Mouse (Mus musculus) forebrain, postnatal 0 days (tissue): ENCODE data around the gene Wdr61. TPM values are rescaled to one million over a fixed set of nuclear protein-coding genes. Genes with fewer than 3 reads are reported as not detected.

Experiments
- ATAC-seq: fragments of 200-750 bp; cut with Nextera tagmentation; 2 replicates; pipeline ENCODE4 v1.8.0; 2017; ENCODE audit warnings: mild to moderate bottlenecking, moderate library complexity
- DNase-seq: peaks from one replicate; pipeline ENCODE4 v3.0.0-alpha.2; 2015
- H3K27ac ChIP-seq: fragments of 300-500 bp; sonication (generic); 2 replicates; pipeline ENCODE4 v1.5.1; 2014; ENCODE audit warnings: low read depth, mild to moderate bottlenecking, antibody characterized with exemption, low read length, moderate library complexity, mixed read lengths
- H3K27me3 ChIP-seq: fragments of 300-500 bp; sonication (generic); 2 replicates; pipeline ENCODE4 v1.6.1; 2014; ENCODE audit warnings: mild to moderate bottlenecking, low read length, mixed read lengths; ENCODE audit not compliant: insufficient read depth
- H3K36me3 ChIP-seq: fragments of 300-500 bp; sonication (generic); 2 replicates; pipeline ENCODE4 v1.6.1; 2014; ENCODE audit warnings: mild to moderate bottlenecking, moderate library complexity; ENCODE audit not compliant: insufficient read depth
- H3K4me1 ChIP-seq: fragments of 300-500 bp; sonication (generic); 2 replicates; pipeline ENCODE4 v1.6.1; 2014; ENCODE audit warnings: antibody characterized with exemption; ENCODE audit not compliant: insufficient read depth
- H3K4me2 ChIP-seq: fragments of 300-500 bp; sonication (generic); 2 replicates; pipeline ENCODE4 v1.6.1; 2014; ENCODE audit warnings: low read depth, mild to moderate bottlenecking, moderate library complexity
- H3K4me3 ChIP-seq: fragments of 300-500 bp; sonication (generic); 2 replicates; pipeline ENCODE4 v1.5.1; 2014; ENCODE audit warnings: low read depth, low read length, mixed read lengths
- H3K9ac ChIP-seq: fragments of 300-500 bp; sonication (generic); 2 replicates; pipeline ENCODE4 v1.6.1; 2014; ENCODE audit warnings: mild to moderate bottlenecking
- H3K9me3 ChIP-seq: fragments of 300-500 bp; sonication (generic); 2 replicates; pipeline ENCODE4 v1.6.1; 2016; ENCODE audit warnings: low read length
- CTCF ChIP-seq: sonication (generic); IDR thresholded peaks from 2 replicates; pipeline ENCODE4 v1.5.1; 2016; ENCODE audit warnings: antibody characterized with exemption, control low read depth, low read depth
- WGBS: fragments of 180-500 bp; shearing (Covaris S2); extraction: QIAGEN DNeasy Blood & Tissue Kit; methylation state at CpG from one replicate; pipeline ENCODE4 v1.1.7; 2014; 5-methylcytosine and 5-hydroxymethylcytosine counted together
- polyA plus RNA-seq: library from polyadenylated mRNA; unstranded; fragments of >200 nt; fragmentation: Nextera tagmentation; extraction: Ambion mirVana; gene quantifications from 2 replicates; pipeline ENCODE4 v1.2.1, GENCODE M21; 2015
- total RNA-seq: library from RNA; depleted of rRNA; stranded (reverse); fragments of >200 nt; gene quantifications from 2 replicates; pipeline ENCODE4 v1.2.3, GENCODE M21; 2014

Gene Wdr61
- total and polyA plus RNA-seq, 2 experiments from 2014 or later, result 69.0 to 93.2 TPM

DNA sequence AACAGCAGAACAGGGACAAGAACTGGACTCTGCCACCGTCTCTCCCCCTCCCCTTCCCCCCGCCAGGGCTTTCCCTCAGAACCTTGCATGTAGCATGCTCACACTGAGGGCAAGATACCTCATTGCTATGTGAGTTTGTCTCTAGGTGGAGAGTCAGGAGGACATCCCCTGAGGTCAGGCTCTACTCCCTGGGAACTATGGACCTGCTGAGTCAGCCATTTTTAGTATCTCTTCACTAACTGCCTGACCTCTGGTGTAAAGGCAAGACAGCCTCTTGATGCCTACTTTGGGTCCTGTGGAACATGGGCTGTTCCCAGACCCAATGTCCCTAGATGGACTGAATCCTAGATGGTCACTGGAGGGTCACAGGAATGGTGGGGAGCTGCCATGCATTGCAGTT is 17.4 kb upstream of the Wdr61 start:
- no peaks in the 10 kb centered on the region for H3K9me3 ChIP-seq
- H3K4me1 ChIP-seq, result no peaks in the 10 kb centered on the region
- 91% methylated on average over 2 of the region's 2 CpGs for WGBS
- H3K36me3 ChIP-seq, result no peaks in the 10 kb centered on the region
- no peak overlapping the region for H3K4me2 ChIP-seq
- TF ChIP-seq CTCF, result no peak
- ATAC-seq (no peak), DNase-seq (no peak)
- H3K27ac ChIP-seq, result no peak overlapping the region
- no peak overlapping the region for H3K4me3 ChIP-seq
- no peaks in the 10 kb centered on the region for H3K27me3 ChIP-seq
- no peak overlapping the region for H3K9ac ChIP-seq

DNA sequence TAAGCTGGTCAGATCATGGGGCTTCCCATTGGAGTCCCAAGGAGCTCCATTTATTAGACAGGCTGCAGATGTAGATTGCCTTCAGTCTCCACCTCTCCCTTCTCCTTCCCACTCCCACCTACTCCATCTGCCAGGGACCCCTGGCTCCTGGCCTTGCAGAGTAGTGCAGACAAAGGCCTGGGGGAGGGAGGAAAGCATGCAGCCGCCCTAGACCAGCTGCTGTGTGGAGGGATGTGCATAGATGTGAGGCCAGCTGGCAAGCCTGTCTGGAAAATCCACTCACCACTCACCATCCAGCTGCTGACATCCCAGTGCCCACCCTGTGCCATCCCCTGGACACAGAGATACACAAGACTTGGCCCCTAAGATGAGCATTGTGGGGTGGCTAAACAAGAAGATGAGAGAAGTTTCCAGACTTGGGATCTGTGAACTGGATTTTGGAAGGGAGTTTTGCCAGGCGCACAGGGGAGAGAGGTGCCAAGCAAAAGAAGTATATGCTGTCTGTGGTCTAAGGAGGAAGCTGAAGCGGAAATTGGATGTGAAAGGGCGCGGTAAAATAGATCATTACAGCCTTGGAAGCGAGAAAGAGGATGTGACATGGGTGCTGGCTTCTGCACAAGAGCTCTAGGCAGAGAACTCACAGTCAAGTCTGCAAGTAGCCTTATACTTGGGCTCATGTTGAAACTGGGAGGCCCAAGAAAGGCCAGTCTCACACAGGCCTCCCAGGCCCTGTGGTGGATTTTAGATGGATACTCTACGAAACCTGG is 16.1 kb upstream of the Wdr61 start:
- TF ChIP-seq CTCF, result no peak
- Histone ChIP-seq H3K27me3 (no peaks in the 10 kb centered on the region), H3K4me2 (no peak overlapping the region), H3K4me3 (no peak overlapping the region), H3K9ac (no peak overlapping the region), H3K9me3 (no peaks in the 10 kb centered on the region), H3K27ac (no peak overlapping the region), H3K36me3 (no peaks in the 10 kb centered on the region), H3K4me1 (no peaks in the 10 kb centered on the region)
- ATAC-seq, result peak; percentile 18; the same call in 1 of the 2 replicates
- 88% methylated on average over 7 of the region's 7 CpGs for WGBS
- DNase-seq, result no peak

DNA sequence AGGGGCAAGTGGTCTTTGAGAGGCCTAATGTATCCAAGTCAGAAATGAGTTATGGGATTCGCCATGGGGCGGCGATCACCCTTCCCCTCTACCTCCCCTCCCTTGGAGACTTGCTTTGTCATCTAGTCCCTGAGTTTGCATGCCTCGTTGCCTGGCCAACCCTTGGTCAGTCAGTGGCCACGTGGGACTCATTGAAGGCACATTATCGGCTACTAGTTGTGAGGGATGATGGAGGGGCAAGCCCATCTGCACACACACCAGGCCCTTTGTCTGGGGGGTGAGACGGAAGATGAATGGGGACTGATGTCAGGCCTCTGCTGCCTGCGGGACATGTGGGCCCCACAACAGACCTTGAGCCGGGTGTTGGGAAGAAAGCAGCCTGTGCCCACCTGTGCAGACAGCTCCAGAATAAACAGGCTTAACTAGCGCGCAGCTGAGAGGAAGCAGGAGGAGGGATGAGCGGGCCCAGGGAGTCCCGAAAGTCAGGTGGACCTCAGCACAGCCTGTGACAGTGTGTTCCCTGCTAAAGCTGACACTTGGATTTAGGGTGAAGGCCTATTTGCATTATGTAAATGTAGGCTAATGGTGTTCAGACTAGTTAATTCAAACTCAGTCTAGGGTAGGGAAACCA is 11.5 kb upstream of the Wdr61 start:
- Histone ChIP-seq H3K4me1 (no peaks in the 10 kb centered on the region), H3K9me3 (no peaks in the 10 kb centered on the region), H3K36me3 (no peaks in the 10 kb centered on the region), H3K27me3 (no peaks in the 10 kb centered on the region), H3K9ac (no peak overlapping the region), H3K27ac (no peak overlapping the region), H3K4me3 (no peak overlapping the region), H3K4me2 (no peak overlapping the region)
- TF ChIP-seq CTCF, result no peak
- 46% methylated on average over 13 of the region's 13 CpGs for WGBS
- ATAC-seq (no peak), DNase-seq (no peak)

DNA sequence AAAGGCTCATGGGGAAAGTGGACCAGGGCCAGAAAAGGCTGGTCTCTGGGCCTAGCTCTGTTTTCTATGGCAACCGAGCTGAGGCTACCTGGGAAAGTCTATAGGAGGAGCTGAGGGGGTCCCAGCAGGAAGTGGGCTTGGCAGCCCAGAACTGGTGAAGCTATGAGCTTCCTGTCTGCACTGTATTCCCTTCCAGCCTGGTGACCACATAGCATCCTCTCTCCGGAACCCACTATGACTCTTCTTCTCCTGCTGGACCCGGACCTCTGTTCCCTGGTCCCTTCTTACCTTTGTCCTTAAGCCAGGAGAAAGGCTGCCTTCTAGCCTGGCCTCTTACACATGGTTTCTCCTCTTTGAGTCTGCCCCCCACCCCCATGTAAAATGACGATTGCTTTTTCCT is 9.6 kb upstream of the Wdr61 start:
- ATAC-seq, result no peak
- 83% methylated on average over 4 of the region's 4 CpGs for WGBS
- H3K4me3 ChIP-seq, result no peak overlapping the region

DNA sequence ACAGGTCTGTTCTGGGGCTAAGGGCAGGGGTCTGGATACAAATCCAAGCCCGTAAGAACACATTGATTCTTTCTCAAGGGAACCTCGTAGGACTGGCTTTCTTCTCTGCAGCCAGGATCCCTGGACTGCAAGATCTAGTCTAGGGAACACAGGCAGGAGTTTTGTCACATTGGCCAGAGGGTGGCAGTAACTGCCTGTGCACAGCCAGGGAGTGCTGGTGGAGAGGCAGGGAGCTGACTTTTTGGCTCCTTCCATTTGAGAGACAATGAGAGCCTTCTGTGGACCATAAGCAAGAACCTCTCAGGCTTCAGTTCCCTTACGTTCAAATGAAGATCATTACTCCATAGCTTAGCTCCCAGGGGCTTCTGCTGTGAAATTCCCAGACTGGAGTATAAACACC is 4.1 kb upstream of the Wdr61 start:
- TF ChIP-seq CTCF, result peak; percentile 87
- Histone ChIP-seq H3K4me1 (0 out of 2 replicates have a peak, but pooled peaks cover 5% of the 10 kb centered on the region), H3K9me3 (no peaks in the 10 kb centered on the region), H3K27ac (no peak overlapping the region), H3K36me3 (no peaks in the 10 kb centered on the region), H3K27me3 (no peaks in the 10 kb centered on the region), H3K4me3 (no peak overlapping the region), H3K4me2 (no peak overlapping the region), H3K9ac (no peak overlapping the region)
- WGBS, result 32% methylated on average over 3 of the region's 3 CpGs
- ATAC-seq (peak; percentile 45), DNase-seq (peak; percentile 79)

More for the DNA sequence above, 9.6 kb upstream of the Wdr61 start:
- Histone ChIP-seq H3K27ac (no peak overlapping the region), H3K36me3 (no peaks in the 10 kb centered on the region), H3K4me1 (no peaks in the 10 kb centered on the region), H3K9me3 (no peaks in the 10 kb centered on the region), H3K4me2 (no peak overlapping the region), H3K27me3 (no peaks in the 10 kb centered on the region), H3K9ac (no peak overlapping the region)
- DNase-seq, result no peak
- TF ChIP-seq CTCF, result no peak

DNA sequence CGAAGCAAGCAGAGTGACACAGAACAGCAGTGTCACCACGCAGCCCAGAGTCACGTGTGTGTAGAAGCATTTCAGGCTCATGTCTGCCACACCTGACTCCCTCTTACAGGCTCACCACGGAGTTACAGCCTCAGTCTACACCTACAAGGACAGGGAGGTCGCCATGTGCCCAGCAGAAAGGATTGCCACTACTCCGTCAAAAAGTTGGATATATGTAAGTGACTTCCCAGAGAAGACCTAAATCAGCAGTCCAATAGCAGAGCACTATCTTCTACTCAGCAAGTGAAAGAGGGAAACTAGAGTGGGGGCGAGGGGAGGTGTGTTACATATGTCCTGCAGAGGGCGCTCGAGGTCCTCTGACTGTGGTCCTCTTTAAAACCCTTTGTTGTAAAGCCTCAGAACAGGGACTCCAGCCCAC is 2.0 kb upstream of the Wdr61 start:
- H3K27me3 ChIP-seq, result no peaks in the 10 kb centered on the region
- 0 out of 2 replicates have a peak, but pooled peaks cover 9% of the 10 kb centered on the region for H3K4me1 ChIP-seq
- 17% methylated on average over 9 of the region's 9 CpGs for WGBS
- TF ChIP-seq CTCF, result peak; percentile 75
- no peak overlapping the region for H3K9ac ChIP-seq
- H3K9me3 ChIP-seq, result no peaks in the 10 kb centered on the region
- no peak overlapping the region for H3K4me3 ChIP-seq
- H3K4me2 ChIP-seq, result no peak overlapping the region
- DNase-seq, result peak; percentile 83
- no peaks in the 10 kb centered on the region for H3K36me3 ChIP-seq
- H3K27ac ChIP-seq, result no peak overlapping the region
- no peak for ATAC-seq

DNA sequence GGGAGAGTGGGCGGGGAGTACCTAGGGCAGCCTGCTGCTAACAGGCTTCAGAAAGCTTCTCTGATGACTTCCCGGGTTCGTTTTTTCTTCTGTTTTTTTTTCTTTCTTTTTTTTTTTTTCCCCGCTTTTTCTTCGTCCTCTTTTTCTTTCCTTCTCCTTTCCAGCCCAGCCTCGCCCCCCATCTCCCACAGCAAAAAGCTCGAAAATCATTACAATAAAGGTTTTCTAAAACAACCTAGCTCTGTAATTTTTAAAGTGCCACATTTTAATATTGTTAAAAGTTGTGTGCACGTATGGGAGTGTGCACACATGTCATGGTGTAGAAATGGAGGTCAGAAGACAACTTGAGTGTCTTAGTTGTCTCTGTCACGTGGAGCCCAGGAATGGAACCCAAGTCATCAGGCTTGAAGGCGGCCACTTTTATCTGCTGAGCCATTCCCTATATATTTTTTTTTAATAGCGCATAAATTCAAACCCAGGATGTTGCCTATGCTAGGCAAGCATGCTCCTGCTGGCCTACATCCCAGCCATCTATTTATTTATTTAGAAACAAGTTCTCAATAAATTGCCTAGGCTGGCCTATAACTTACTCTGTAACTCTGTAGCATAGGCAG is 427 bp upstream of the Wdr61 start:
- Histone ChIP-seq H3K36me3 (peaks cover under 1% of the 10 kb centered on the region; the same call in 1 of the 2 replicates), H3K4me1 (0 out of 2 replicates have a peak, but pooled peaks cover 9% of the 10 kb centered on the region), H3K4me2 (peak overlapping the region; percentile 75), H3K27ac (no peak overlapping the region), H3K27me3 (no peaks in the 10 kb centered on the region), H3K9me3 (no peaks in the 10 kb centered on the region), H3K4me3 (peak overlapping the region; percentile 56), H3K9ac (peak overlapping the region; percentile 62; the same call in 1 of the 2 replicates)
- ATAC-seq, result no peak
- WGBS, result 24% methylated on average over 10 of the region's 11 CpGs
- DNase-seq, result no peak
- TF ChIP-seq CTCF, result no peak
